Mouse (Mus musculus): ENCODE data around the gene Tox3. TPM values are rescaled to one million over a fixed set of nuclear protein-coding genes. Genes with fewer than 3 reads are reported as not detected.

Gene Tox3
- polyA plus RNA-seq, 1 experiment from 2014 or later = 10.0 TPM

DNA sequence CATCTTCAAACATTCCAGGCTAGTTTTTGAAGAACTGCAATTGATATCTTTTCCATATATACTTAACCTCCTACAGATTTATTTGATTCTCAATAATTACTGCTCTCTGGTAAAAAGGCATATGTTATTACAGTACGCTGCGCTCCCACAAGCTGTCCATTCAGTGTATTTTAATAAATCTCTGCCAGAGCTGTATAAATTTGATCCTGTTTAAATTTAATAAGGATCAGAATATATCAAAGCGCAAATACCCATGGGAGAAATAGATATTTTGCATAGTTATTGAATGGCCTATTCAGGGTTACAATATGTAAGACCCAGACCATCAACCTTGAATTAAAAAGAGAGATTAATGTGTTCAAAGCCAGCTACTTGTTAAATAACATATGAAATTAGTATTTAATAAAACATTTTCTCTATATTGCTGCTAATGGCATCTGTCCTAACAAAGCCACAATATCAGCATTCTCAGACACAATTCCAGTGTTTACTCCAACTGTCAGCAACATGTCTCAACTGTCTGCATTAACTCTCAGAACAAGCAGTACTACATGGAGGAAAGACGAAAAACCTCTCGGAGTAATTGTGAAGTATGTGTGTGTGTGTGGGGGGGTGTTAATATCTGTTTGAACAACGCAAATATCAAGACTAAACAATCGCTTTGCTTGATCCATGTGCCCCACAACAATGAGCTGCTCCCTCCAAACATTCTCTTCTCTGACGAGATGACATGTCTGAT is 25.3 kb downstream of the Tox3 start:
- Histone ChIP-seq H3K36me3 (peaks cover 17% of the 10 kb centered on the region; the same call in 1 of the 2 replicates), H3K4me2 (no peak overlapping the region), H3K27me3 (replicated peaks) (no peaks in the 10 kb centered on the region), H3K4me1 (peaks cover 34% of the 10 kb centered on the region), H3K4me3 (no peak overlapping the region), H3K9ac (no peak overlapping the region), H3K9me3 (no peaks in the 10 kb centered on the region), H3K27ac (replicated peaks) (no peak overlapping the region)
- WGBS = 76% methylated on average over 8 of the region's 8 CpGs
- ATAC-seq (ENCODE audit: extremely low read depth, insufficient number of reproducible peaks, low FRiP score, low TSS enrichment) = no peak

DNA sequence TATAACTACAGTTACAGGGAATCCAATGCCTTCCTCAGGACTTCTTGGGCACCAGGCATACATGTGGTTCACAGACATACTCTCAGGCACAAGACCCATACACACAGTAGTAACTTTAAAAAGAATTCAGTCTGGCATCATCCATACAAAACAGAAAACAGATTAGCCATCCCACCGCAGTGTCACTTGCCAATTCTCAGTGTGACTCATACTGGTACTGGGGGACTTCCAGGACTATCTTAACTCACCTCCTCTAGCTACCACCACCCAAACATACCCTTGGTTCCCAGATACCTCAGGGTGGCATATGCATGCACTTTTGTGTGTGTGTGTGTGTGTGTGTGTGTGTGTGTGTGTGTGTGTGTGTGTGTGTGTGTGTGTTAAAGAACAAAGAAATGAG is 26.9 kb downstream of the Tox3 start:
- no peak overlapping the region for H3K4me3 ChIP-seq
- 90% methylated on average over 1 of the region's 1 CpGs for WGBS
- H3K9ac ChIP-seq = no peak overlapping the region
- H3K4me1 ChIP-seq = peaks cover 32% of the 10 kb centered on the region
- no peaks in the 10 kb centered on the region for H3K9me3 ChIP-seq
- no peak for ATAC-seq (ENCODE audit: extremely low read depth, insufficient number of reproducible peaks, low FRiP score, low TSS enrichment)
- peaks cover 11% of the 10 kb centered on the region; the same call in 1 of the 2 replicates for H3K36me3 ChIP-seq
- no peaks in the 10 kb centered on the region for H3K27me3 ChIP-seq (replicated peaks)
- H3K4me2 ChIP-seq = no peak overlapping the region
- no peak overlapping the region for H3K27ac ChIP-seq (replicated peaks)

DNA sequence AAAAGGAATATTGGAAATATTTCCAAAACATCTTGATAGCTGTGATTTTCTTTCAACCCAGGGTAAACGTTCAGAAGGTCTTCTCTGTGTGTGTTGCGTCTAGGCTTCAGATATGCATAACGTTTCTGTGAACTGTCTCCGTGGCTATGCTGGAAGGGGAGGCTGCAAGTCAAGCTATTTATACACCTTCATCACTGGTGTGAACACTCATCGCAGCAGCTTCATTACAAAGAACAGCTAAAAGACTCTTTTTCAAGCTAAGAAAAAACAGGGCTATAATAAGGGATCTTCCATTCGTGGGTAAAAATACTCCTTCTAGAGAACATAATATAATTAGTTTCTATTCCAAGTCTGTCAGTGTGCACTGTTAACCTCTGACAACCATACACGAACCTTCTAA is 33.8 kb downstream of the Tox3 start:
- Histone ChIP-seq H3K4me3 (no peak overlapping the region), H3K4me1 (peaks cover 30% of the 10 kb centered on the region), H3K4me2 (peak overlapping the region; percentile 20), H3K27ac (replicated peaks) (no peak overlapping the region), H3K9me3 (no peaks in the 10 kb centered on the region), H3K36me3 (peaks cover 16% of the 10 kb centered on the region), H3K27me3 (replicated peaks) (no peaks in the 10 kb centered on the region), H3K9ac (no peak overlapping the region)
- no peak for ATAC-seq (ENCODE audit: extremely low read depth, insufficient number of reproducible peaks, low FRiP score, low TSS enrichment)
- WGBS = 45% methylated on average over 7 of the region's 7 CpGs

DNA sequence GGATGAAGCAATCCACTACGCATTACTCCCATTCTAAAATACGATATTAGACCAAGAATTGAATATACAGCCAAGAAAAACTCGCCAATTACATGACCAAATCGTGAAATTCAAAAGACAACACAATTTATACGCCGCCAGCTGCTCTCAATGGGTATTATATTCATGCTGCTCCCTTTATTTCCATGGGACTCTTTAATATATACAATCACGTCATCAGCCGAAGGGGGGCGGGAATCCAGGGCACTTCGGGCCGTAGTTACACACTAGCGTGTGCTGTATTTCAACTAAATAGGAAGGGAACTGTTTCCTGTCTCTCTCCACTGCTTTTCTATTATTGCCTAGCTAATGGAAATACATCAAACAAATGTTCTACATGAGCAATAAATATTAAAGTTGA is 45.2 kb downstream of the Tox3 start:
- Histone ChIP-seq H3K27ac (replicated peaks) (peak overlapping the region; percentile 82), H3K27me3 (replicated peaks) (no peaks in the 10 kb centered on the region), H3K9ac (no peak overlapping the region), H3K36me3 (peaks cover 18% of the 10 kb centered on the region), H3K9me3 (peaks cover 7% of the 10 kb centered on the region), H3K4me3 (no peak overlapping the region), H3K4me2 (peak overlapping the region; percentile 24; the same call in 1 of the 2 replicates), H3K4me1 (peaks cover 40% of the 10 kb centered on the region)
- 79% methylated on average over 12 of the region's 12 CpGs for WGBS
- ATAC-seq (ENCODE audit: extremely low read depth, insufficient number of reproducible peaks, low FRiP score, low TSS enrichment) = no peak

DNA sequence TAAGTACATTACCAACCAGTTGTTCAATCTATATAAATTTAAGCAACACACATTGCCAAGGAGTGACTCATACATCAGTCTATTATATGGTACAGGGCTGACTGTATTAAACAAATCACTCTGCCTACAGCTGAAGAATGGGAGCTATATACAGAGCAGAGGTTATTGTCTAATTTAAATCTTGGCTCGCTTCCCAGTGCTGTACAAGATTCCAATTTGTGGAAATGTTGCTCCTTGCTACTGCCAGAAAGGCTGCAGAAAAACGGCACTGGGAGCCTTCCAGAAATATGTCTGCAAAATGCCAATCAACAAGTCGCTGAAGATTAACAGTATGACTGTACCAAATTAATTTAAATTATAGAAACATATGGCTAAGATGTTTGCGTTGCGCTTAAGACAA is 45.9 kb downstream of the Tox3 start:
- Histone ChIP-seq H3K9me3 (peaks cover 7% of the 10 kb centered on the region), H3K4me1 (peaks cover 40% of the 10 kb centered on the region), H3K36me3 (peaks cover 13% of the 10 kb centered on the region), H3K9ac (no peak overlapping the region), H3K27ac (replicated peaks) (peak overlapping the region; percentile 82), H3K4me2 (peak overlapping the region; percentile 24), H3K27me3 (replicated peaks) (no peaks in the 10 kb centered on the region), H3K4me3 (no peak overlapping the region)
- ATAC-seq (ENCODE audit: extremely low read depth, insufficient number of reproducible peaks, low FRiP score, low TSS enrichment) = peak; percentile 63; the same call in 1 of the 2 replicates
- 30% methylated on average over 5 of the region's 5 CpGs for WGBS

DNA sequence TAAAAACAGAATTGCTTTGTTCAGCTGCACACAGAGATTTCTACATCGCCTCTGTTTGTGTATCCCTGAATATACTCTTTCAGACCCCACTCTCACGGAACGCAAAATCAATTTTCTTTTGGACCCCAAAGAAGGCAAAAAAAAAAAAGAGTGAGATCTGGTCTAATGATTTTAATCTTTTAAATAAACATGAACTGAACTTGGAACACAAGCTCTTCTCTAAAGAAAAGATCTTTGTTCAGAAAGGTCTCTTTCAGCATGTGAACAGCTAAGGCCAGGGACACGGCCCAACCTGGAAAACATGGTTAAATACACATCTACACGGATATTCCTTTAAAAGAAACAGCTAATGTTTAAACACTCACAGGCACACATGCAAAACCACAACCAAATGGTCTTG is 46.6 kb downstream of the Tox3 start:
- H3K4me1 ChIP-seq = peaks cover 44% of the 10 kb centered on the region
- H3K4me3 ChIP-seq = no peak overlapping the region
- peaks cover 8% of the 10 kb centered on the region for H3K36me3 ChIP-seq
- peaks cover 3% of the 10 kb centered on the region; the same call in 1 of the 2 replicates for H3K9me3 ChIP-seq
- 58% methylated on average over 5 of the region's 5 CpGs for WGBS
- no peaks in the 10 kb centered on the region for H3K27me3 ChIP-seq (replicated peaks)
- H3K27ac ChIP-seq (replicated peaks) = peak overlapping the region; percentile 82
- peak overlapping the region; percentile 56 for H3K9ac ChIP-seq
- no peak for ATAC-seq (ENCODE audit: extremely low read depth, insufficient number of reproducible peaks, low FRiP score, low TSS enrichment)
- peak overlapping the region; percentile 24; the same call in 1 of the 2 replicates for H3K4me2 ChIP-seq

DNA sequence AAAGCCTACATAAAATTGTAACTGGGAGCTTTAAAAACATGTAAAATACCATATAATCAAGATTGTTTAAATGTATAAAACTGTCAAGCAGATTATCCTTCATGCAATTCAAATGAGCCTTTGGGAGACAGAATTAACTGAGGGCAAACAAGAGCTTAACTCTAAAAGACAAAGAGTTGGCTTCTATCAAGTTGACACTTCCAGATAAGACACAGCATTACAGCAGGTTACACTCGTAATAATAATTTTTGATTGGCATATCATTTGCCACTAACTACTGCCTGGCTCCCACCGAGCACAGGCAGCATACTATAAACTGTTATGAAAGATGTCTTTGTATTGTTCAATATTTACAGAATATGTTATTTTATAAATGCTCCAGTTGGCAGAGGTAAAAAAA is 47.2 kb downstream of the Tox3 start:
- Histone ChIP-seq H3K9me3 (no peaks in the 10 kb centered on the region), H3K27ac (replicated peaks) (no peak overlapping the region), H3K4me1 (peaks cover 44% of the 10 kb centered on the region), H3K9ac (no peak overlapping the region), H3K36me3 (0 out of 2 replicates have a peak, but pooled peaks cover 7% of the 10 kb centered on the region), H3K4me3 (no peak overlapping the region), H3K27me3 (replicated peaks) (no peaks in the 10 kb centered on the region), H3K4me2 (no peak overlapping the region)
- 18% methylated on average over 2 of the region's 2 CpGs for WGBS
- no peak for ATAC-seq (ENCODE audit: extremely low read depth, insufficient number of reproducible peaks, low FRiP score, low TSS enrichment)

DNA sequence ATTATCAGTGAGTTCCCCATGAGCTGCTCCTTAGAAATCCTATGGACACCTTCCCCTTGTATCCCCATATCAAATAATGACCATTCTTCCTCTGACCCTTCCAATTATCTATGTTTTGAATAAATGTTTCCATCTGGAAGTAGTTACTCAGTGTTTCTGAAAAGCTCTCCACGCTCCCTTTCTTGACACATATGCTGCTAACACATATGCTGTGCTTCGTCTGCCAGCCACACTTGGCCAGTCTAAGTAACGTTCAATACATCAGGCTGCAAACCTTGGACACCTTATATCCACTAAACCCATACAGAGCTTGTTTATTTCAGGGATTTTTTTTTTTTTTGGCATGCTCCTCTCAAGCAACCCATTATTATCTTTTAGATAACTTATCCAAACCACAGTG is 54.1 kb downstream of the Tox3 start:
- no peak overlapping the region for H3K4me3 ChIP-seq
- no peaks in the 10 kb centered on the region for H3K9me3 ChIP-seq
- no peak overlapping the region for H3K27ac ChIP-seq (replicated peaks)
- 69% methylated on average over 3 of the region's 3 CpGs for whole genome bisulfite sequencing
- no peak overlapping the region for H3K9ac ChIP-seq
- ATAC-seq (ENCODE audit: extremely low read depth, insufficient number of reproducible peaks, low FRiP score, low TSS enrichment) = no peak
- no peak overlapping the region for H3K4me2 ChIP-seq
- peaks cover 14% of the 10 kb centered on the region; the same call in 1 of the 2 replicates for H3K36me3 ChIP-seq
- H3K4me1 ChIP-seq = peaks cover 25% of the 10 kb centered on the region
- no peaks in the 10 kb centered on the region for H3K27me3 ChIP-seq (replicated peaks)

DNA sequence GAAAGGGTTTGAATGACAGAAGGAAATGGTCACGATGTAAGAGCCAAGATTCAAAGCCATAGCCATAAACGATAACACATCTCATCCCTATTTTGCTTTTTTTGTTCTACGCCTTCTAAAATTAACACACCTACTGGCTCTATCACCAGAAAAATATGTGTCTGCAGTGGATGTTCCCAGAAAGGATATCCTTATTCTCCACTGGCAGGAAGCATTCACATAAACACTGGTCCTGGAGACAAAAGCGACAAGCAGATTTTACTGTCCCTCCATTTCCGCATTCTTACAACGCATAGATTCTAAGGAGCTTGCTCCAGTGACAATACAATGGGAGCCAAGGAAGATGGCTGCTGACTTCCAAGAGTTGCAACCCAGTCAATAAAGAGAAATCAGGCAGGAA is 57.3 kb downstream of the Tox3 start:
- H3K36me3 ChIP-seq = peaks cover 6% of the 10 kb centered on the region; the same call in 1 of the 2 replicates
- H3K27me3 ChIP-seq (replicated peaks) = no peaks in the 10 kb centered on the region
- H3K9ac ChIP-seq = no peak overlapping the region
- no peaks in the 10 kb centered on the region for H3K9me3 ChIP-seq
- no peak overlapping the region for H3K4me2 ChIP-seq
- H3K4me1 ChIP-seq = peaks cover 38% of the 10 kb centered on the region
- no peak for ATAC-seq (ENCODE audit: extremely low read depth, insufficient number of reproducible peaks, low FRiP score, low TSS enrichment)
- WGBS = 73% methylated on average over 6 of the region's 6 CpGs
- 0 out of 2 replicates have a peak overlapping the region, but pooled peaks have one; percentile 15 for H3K27ac ChIP-seq (replicated peaks)
- H3K4me3 ChIP-seq = no peak overlapping the region

DNA sequence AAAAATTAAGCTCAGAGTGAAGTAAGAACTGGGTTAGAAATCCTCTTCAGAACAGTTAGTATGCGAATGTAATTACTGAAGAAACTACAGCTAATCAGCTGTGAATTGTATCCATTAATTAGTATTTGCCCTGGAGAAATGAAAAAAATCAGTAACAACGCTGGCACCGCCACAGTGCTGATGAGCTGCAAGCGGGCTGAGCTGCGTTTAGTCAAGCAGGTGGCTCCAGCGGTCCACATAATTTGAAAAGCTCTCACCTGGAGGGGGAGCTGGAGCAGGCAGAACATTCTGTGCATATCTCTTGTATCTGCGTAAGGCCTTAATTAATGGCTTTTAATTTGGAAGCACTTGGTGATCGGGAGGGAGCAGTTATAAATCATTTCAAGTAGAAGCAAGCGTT is 71.4 kb downstream of the Tox3 start:
- H3K4me2 ChIP-seq = no peak overlapping the region
- no peaks in the 10 kb centered on the region for H3K9me3 ChIP-seq
- no peak for ATAC-seq (ENCODE audit: extremely low read depth, insufficient number of reproducible peaks, low FRiP score, low TSS enrichment)

DNA sequence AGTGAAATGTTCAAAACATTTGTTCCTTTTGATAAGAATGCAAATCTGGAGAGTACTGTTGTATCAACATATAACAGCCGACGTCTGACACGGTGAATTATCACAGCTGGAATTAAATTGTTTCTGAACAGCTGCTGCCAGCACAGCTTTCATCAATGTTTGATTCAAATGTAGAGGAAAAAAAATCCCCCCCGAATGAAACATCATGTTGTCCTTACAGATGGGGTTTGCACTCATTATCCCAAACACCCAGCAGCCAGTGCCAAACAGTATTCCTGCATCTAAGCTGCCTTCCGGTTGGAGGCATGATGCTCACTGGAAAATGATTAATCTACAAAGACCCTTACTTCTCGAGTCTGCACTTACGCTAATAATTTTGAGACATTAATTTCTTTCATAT is 75.0 kb downstream of the Tox3 start:
- WGBS = 70% methylated on average over 7 of the region's 7 CpGs

More for the DNA sequence above, 71.4 kb downstream of the Tox3 start:
- Histone ChIP-seq H3K27me3 (replicated peaks) (no peaks in the 10 kb centered on the region), H3K4me1 (no peaks in the 10 kb centered on the region; the same call in 1 of the 2 replicates), H3K9ac (no peak overlapping the region), H3K27ac (replicated peaks) (no peak overlapping the region), H3K4me3 (no peak overlapping the region), H3K36me3 (peaks cover 6% of the 10 kb centered on the region)
- 83% methylated on average over 9 of the region's 9 CpGs for WGBS

DNA sequence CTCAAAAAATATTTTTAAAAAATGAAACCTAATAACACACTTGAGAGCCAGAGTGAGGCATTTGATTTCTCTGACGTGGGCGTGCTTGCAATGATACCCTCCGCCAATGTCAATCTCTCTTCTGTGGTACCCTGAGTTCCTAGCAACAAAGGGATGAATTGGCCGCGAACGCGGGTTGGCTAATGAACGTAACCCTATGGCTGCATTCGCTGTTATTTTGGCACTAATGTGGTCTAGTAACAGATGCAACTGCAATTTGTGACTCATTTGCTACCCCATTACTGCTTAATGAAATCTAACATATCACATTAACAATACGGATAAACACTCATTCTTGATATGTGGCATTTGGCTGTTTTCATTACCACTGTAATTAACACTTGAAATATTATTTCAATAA is 76.2 kb downstream of the Tox3 start:
- H3K4me3 ChIP-seq = no peak overlapping the region
- 95% methylated on average over 10 of the region's 10 CpGs for WGBS
- no peaks in the 10 kb centered on the region for H3K27me3 ChIP-seq (replicated peaks)
- no peaks in the 10 kb centered on the region for H3K4me1 ChIP-seq
- no peaks in the 10 kb centered on the region for H3K9me3 ChIP-seq
- H3K36me3 ChIP-seq = peaks cover 14% of the 10 kb centered on the region
- H3K4me2 ChIP-seq = no peak overlapping the region
- no peak for ATAC-seq (ENCODE audit: extremely low read depth, insufficient number of reproducible peaks, low FRiP score, low TSS enrichment)
- no peak overlapping the region for H3K27ac ChIP-seq (replicated peaks)
- no peak overlapping the region for H3K9ac ChIP-seq

More for the DNA sequence above, 75.0 kb downstream of the Tox3 start:
- Histone ChIP-seq H3K4me2 (no peak overlapping the region), H3K27ac (replicated peaks) (no peak overlapping the region), H3K4me3 (no peak overlapping the region), H3K9me3 (no peaks in the 10 kb centered on the region), H3K27me3 (replicated peaks) (no peaks in the 10 kb centered on the region), H3K4me1 (no peaks in the 10 kb centered on the region), H3K9ac (no peak overlapping the region), H3K36me3 (peaks cover 14% of the 10 kb centered on the region)
- no peak for ATAC-seq (ENCODE audit: extremely low read depth, insufficient number of reproducible peaks, low FRiP score, low TSS enrichment)
